Mouse (Mus musculus) erythroblast, embryonic 14.5 days (primary cell): ENCODE results near the gene Fah. TPM values are rescaled to one million over a fixed set of nuclear protein-coding genes. Genes with fewer than 3 reads are reported as not detected.

Source experiments
- H3K27me3 ChIP-seq: 2 replicates; pipeline ENCODE4 v1.6.1; 2012; ENCODE audit warnings: inconsistent platforms; ENCODE audit not compliant: control insufficient read depth
- H3K36me3 ChIP-seq: 2 replicates; pipeline ENCODE4 v1.6.1; 2012; ENCODE audit warnings: mild to moderate bottlenecking, inconsistent platforms; ENCODE audit not compliant: control insufficient read depth
- H3K4me1 ChIP-seq: 2 replicates; pipeline ENCODE4 v1.6.1; 2012; ENCODE audit warnings: inconsistent platforms; ENCODE audit not compliant: control insufficient read depth
- H3K4me3 ChIP-seq: replicated peaks from 2 replicates; pipeline ENCODE3; 2012; ENCODE audit warnings: moderate library complexity, mild to moderate bottlenecking, inconsistent platforms
- H3K9me3 ChIP-seq: 2 replicates; pipeline ENCODE4 v1.6.1; 2012; ENCODE audit warnings: low read length, inconsistent platforms, mixed read lengths; ENCODE audit not compliant: control insufficient read depth
- GATA1 ChIP-seq: IDR thresholded peaks from 2 replicates; pipeline ENCODE4 v1.6.1; 2012; ENCODE audit warnings: low read length, inconsistent platforms, mixed read lengths
- TAL1 ChIP-seq: IDR thresholded peaks from 3 replicates; pipeline ENCODE4 v1.6.1; 2012; ENCODE audit warnings: low read length, inconsistent platforms, mixed read lengths
- polyA plus RNA-seq: library from polyadenylated mRNA; stranded (reverse); fragments of >175 nt; gene quantifications from 2 replicates; pipeline ENCODE4 v1.2.3, GENCODE M21; 2012

The Fah gene
- polyA plus RNA-seq: 0.35 and 0.50 TPM in 2 replicates

DNA sequence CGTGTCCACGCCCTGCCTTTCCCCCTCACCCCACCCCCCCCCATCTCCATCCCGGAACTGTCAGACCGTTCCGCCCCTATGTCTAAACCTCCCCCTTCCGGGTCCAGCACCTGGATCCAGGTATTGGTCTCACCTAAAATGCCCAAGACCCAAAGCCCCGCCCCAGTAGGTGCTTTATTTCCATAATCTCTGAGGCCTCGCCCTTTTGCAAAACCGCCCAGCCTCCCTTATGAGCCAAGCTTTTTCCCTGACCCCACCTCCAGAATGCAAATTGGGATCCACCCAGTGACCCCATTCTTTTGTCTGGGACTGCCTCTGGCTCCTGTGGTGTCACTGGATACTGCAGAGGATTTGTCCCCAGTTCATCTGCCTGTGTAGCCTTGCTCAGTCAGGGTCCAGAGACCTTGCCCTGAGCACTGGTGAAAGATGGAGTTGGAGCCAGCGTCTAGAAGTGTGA is at the start of gene Fah:
Gene Fah, minus strand, starts transcription at position 430 of the 457 bp plus-strand sequence.
- peaks cover 29% of the 10 kb centered on the region for H3K4me1 ChIP-seq
- TF ChIP-seq TAL1: no peak
- no peak for TF ChIP-seq GATA1
- no peaks in the 10 kb centered on the region for H3K27me3 ChIP-seq
- no peaks in the 10 kb centered on the region for H3K9me3 ChIP-seq
- peak within 1 kb of the TSS; percentile 79 for H3K4me3 ChIP-seq
- peaks cover 7% of the 10 kb centered on the region for H3K36me3 ChIP-seq

DNA sequence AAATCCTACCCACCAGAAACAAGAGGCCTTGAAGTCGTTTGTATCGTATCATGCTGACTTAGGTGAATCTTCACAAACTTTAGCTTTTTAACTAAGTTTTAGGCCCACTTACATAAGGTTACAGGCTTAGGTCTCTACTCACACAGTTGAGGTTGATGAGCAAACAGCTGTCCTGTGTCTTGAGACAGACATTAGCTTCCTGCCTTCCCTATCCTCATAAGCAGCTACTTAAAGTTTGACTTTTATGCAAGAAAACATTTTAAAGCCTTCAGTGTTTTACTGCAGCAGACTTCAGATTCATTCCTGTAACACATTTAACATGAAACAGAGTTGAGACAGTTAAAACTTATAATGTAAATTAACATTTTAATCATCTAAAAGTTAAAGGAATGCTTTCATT is 46.2 kb upstream of the Fah start:
- H3K4me1 ChIP-seq: peaks cover 92% of the 10 kb centered on the region
- H3K27me3 ChIP-seq: no peaks in the 10 kb centered on the region
- TF ChIP-seq TAL1 (no peak), GATA1 (no peak)
- no peak overlapping the region for H3K4me3 ChIP-seq
- peaks cover 70% of the 10 kb centered on the region for H3K36me3 ChIP-seq
- H3K9me3 ChIP-seq: no peaks in the 10 kb centered on the region

DNA sequence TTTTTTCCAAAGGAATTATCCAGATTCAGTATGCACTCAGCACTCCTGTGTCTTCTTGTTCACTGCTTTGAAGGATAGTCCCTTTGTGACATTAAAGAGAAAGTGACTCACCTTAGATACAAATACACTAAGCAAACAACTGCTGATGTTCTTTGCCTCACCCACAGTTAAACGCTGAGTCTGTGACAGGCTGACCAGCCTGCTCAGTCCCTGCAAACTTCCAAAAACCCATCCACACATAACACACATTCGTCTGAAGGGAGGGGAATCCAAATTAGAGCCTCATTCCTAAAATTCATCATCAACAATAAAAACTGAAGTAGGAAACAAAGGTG is 45.4 kb upstream of the Fah start:
- H3K4me3 ChIP-seq: peak overlapping the region; percentile 42
- peaks cover 71% of the 10 kb centered on the region for H3K36me3 ChIP-seq
- no peaks in the 10 kb centered on the region for H3K27me3 ChIP-seq
- H3K4me1 ChIP-seq: peaks cover 92% of the 10 kb centered on the region
- no peaks in the 10 kb centered on the region for H3K9me3 ChIP-seq
- TF ChIP-seq TAL1 (no peak), GATA1 (no peak)

DNA sequence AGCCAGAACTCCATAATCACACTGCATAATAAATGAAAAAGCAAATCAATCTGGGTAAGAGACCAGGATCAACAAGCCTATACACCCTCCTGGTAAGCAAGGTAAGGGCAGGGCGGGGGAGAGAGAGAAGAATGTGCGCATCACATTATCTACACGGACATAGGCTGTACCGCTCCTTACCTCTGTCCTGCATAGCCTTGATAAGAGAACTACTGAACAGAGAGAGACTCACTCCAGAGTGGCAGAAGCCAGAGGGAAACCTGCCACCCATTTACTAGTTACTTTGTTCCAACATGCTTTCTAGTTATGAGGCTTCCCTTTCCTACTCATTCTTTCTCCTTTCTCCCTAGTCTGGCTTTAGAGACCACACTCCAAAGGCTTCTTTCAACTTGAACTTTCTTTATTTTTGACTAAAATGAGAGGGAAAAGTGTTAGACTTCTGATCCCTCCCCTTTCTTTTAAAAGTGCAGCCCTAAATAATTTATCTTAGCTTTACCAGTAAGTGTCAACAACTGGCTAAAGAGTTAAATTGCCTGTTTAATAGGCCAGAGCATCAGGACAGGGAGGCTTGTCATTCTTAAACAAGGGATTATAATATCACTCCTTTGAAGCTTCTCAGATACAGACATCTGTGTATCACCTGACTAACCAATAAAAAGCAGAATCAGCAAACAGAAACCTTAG is 44.9 kb upstream of the Fah start:
- TF ChIP-seq TAL1 (peak; percentile 99), GATA1 (peak; percentile 98)
- Histone ChIP-seq H3K36me3 (peaks cover 71% of the 10 kb centered on the region), H3K4me3 (peak overlapping the region; percentile 42), H3K9me3 (no peaks in the 10 kb centered on the region), H3K27me3 (no peaks in the 10 kb centered on the region), H3K4me1 (peaks cover 89% of the 10 kb centered on the region)

DNA sequence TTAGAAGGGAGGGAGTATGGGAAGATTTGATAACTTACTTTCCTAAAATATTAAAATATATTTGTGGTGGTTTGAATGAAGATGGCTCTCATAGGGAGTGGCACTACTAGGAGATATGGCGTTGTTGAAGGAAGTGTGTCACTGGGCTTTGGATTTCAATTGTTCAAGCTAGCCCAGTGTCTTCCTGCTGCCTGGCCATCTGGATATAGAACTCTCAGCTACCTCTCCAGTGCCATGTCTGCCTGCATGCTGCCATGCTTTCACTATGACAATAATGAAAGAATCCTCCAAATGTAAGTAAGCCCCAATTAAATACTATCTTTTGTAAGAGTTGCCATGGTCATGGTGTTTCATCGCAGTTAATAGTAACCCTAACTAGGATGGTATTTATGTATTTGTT is 42.5 kb upstream of the Fah start:
- H3K4me3 ChIP-seq: no peak overlapping the region
- peaks cover 89% of the 10 kb centered on the region for H3K4me1 ChIP-seq
- TF ChIP-seq GATA1: no peak
- TF ChIP-seq TAL1: no peak
- no peaks in the 10 kb centered on the region for H3K9me3 ChIP-seq
- H3K36me3 ChIP-seq: peaks cover 73% of the 10 kb centered on the region
- H3K27me3 ChIP-seq: no peaks in the 10 kb centered on the region

DNA sequence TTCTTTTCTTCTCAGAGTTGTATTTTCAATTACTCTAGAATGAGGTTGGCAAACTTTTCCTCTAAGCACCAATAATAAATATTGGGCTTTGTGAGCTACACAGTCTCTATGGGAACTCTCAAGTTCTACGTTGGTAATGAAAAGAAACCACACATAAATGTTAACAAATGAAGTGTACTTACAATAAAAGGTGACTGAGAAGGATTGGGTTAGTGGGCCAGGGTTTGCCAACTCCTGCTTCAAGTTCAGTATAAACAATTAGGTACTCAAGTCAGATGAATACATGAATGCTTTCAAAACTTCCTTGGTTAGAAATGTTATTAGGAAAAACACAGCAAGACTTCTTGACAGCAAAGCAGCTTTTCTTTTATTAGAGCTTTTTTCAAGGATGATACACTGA is 39.7 kb upstream of the Fah start:
- TF ChIP-seq GATA1 (no peak), TAL1 (no peak)
- H3K36me3 ChIP-seq: peaks cover 74% of the 10 kb centered on the region
- H3K27me3 ChIP-seq: no peaks in the 10 kb centered on the region
- no peaks in the 10 kb centered on the region for H3K9me3 ChIP-seq
- H3K4me3 ChIP-seq: no peak overlapping the region
- peaks cover 82% of the 10 kb centered on the region for H3K4me1 ChIP-seq

DNA sequence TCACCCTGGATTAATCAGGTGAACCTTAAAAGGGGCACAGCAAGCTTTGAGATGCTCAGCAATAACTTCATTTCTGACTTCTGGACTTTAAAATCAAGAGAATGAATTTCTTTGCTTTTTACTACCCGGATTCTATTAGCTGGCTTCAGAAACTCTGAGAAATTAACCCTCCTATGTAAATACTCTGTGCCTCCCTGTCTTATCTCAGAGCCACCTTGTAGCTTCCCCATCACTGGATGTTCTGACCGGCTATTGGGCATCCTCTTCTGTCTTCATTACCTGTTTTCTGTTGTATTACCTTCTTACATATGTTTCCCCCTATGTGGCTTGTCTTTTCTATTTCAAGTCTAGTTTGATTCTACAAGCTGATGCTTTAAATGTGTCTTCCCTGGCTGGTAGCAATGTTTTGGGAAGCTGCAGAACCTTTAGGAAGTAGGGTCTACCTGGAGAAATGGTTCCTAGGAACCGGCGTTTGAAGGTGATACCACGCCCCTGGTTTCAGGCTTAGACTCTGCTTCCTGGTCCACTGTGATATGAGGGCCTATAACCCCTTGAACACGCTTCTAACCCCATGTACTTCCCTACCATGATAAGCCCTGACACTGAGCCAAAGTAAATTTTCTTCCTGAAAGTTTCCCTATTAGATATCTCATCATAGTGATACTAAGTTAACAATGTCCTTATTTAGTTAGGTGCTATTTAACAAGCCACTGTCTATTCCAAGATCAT is 36.9 kb upstream of the Fah start:
- TF ChIP-seq GATA1: no peak
- H3K27me3 ChIP-seq: no peaks in the 10 kb centered on the region
- peaks cover 75% of the 10 kb centered on the region for H3K4me1 ChIP-seq
- H3K36me3 ChIP-seq: peaks cover 70% of the 10 kb centered on the region
- H3K4me3 ChIP-seq: no peak overlapping the region
- no peaks in the 10 kb centered on the region for H3K9me3 ChIP-seq

DNA sequence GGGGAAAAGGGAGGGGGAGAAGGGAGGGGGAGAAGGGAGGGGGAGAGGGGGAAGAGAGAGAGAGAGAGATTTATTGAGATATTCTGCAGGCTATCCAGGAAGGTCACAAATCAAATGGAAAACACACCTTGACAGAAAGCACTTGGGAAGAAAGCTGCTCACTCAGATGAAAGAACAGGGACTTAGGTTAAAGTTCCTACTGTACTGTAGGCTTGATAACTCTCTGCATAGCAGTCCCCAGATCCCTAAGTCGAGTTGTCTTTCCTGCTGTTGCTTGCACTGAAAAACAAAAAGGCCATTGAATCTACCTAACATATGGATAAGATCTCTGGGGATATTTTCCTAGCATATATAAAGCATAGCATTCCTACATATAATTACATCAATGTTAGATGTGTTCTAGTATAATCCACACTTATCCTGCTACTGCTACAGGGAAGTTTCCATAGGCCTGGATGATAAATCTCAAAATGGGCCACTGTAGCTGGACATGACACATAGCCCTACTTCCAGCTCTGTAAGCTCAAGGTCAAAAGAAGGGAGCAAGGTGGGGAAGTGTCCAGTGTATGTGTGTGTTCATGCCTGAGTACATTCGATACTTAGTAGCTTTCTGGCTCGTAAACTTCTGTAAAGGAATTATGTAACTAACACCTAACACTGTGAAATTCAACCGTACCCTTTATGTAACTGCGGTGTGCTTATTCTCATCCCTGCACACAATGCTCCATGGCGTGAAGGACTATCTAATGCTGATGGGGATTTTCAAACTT is 35.8 kb upstream of the Fah start:
- TF ChIP-seq TAL1 (no peak), GATA1 (no peak)
- no peaks in the 10 kb centered on the region for H3K9me3 ChIP-seq
- peaks cover 61% of the 10 kb centered on the region for H3K36me3 ChIP-seq
- H3K27me3 ChIP-seq: no peaks in the 10 kb centered on the region
- H3K4me3 ChIP-seq: no peak overlapping the region
- H3K4me1 ChIP-seq: peaks cover 74% of the 10 kb centered on the region

DNA sequence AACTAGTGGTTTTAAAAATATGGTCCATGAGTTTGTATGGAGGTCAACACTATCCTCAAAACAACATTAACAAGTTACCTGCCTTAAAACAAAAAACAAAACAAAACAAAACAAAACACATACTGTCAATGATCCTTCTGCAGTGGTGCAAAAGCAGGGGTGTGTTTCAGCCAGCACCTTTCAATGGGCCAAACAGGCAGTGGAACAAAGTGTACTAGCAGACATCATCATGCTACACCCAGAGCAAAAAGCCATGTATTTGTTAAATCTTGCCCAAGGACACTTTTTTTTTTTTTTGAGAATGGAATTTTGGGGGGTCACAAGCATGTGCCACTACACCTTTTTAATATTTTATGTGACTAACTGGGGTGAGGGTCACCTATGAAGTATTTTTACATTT is 30.4 kb upstream of the Fah start:
- TF ChIP-seq GATA1 (no peak), TAL1 (no peak)
- H3K27me3 ChIP-seq: no peaks in the 10 kb centered on the region
- H3K36me3 ChIP-seq: peaks cover 57% of the 10 kb centered on the region
- peaks cover 67% of the 10 kb centered on the region for H3K4me1 ChIP-seq
- H3K9me3 ChIP-seq: no peaks in the 10 kb centered on the region
- no peak overlapping the region for H3K4me3 ChIP-seq
